Mouse (Mus musculus): ENCODE results near the gene Ildr2.

GRCm38 (mm10) chr1:166290562-166290961 lies 36.6 kb downstream of the Ildr2 start:
- TF ChIP-seq CTCF (IDR thresholded peaks at IDR 0.05; ENCODE audit: low read depth, low read length) (no peak), POLR2A (IDR thresholded peaks at IDR 0.05; ENCODE audit: extremely low read depth, insufficient read depth, low read length) (no peak)
